ENCODE assay signal across 12 mouse cellular contexts in genomic region chr9:23533870-23534269, GRCm38 (mm10).
DNase-seq lines count a peak whose midpoint lies in the region; ATAC-seq and TF ChIP-seq lines count a peak whose summit lies in the region.
"Had no signal": no experiment of that assay in that cellular context is flagged by ENCODE, and none has a peak within 500 bp of the region (broad histone marks: within the 10 kb centered on the region; RNA-seq: fewer than 3 reads in every experiment).

No protein-coding gene starts in this region.

- WGBS in heart, adult 2 months, result 32% methylated on average over 1 of the region's 1 CpGs
- 22% methylated on average over 1 of the region's 1 CpGs for WGBS in liver, postnatal 0 days (ENCODE audit: insufficient replicate concordance)
- WGBS in liver, embryonic 12.5 days (ENCODE audit: insufficient replicate concordance), result 4% methylated on average over 1 of the region's 1 CpGs
- 43% methylated on average over 1 of the region's 1 CpGs for WGBS in hindbrain, embryonic 14.5 days

- no peak overlapping the region for H3K27ac ChIP-seq in heart, adult 2 months
- H3K27ac ChIP-seq in liver, postnatal 0 days (ENCODE audit: low read depth), result no peak overlapping the region
- no peak overlapping the region for H3K27ac ChIP-seq in liver, embryonic 12.5 days
- no peak overlapping the region for H3K27ac ChIP-seq in MEL (ENCODE audit: control insufficient read depth, low read depth, low read length)
- no peak overlapping the region for H3K27ac ChIP-seq in hindbrain, embryonic 14.5 days
- H3K27ac ChIP-seq: hindbrain, embryonic 15.5 days had no signal

- H3K4me1 ChIP-seq in heart, adult 2 months (ENCODE audit: control insufficient read depth, insufficient read depth, low read length), result no peaks in the 10 kb centered on the region; the same call in 1 of the 2 replicates
- H3K4me1 ChIP-seq in liver, postnatal 0 days (ENCODE audit: insufficient read depth), result no peaks in the 10 kb centered on the region
- H3K4me1 ChIP-seq in liver, embryonic 12.5 days, result no peaks in the 10 kb centered on the region
- H3K4me1 ChIP-seq in MEL (ENCODE audit: control insufficient read depth in 1 of 2, insufficient read depth in 2 of 2, low read length in 2 of 2), result no peaks in the 10 kb centered on the region
- no peaks in the 10 kb centered on the region for H3K4me1 ChIP-seq in hindbrain, embryonic 14.5 days (replicated peaks; ENCODE audit: control insufficient read depth, insufficient read depth, low read length)
- H3K4me1 ChIP-seq: hindbrain, embryonic 15.5 days had no signal

- no peak for ATAC-seq in liver, postnatal 0 days
- no peak for ATAC-seq in liver, embryonic 12.5 days
- peak; percentile 81 for ATAC-seq in megakaryocyte progenitor cell, adult 5-6 weeks (replicated peaks; ENCODE audit: poor library complexity)
- no peak for ATAC-seq in hindbrain, embryonic 14.5 days (ENCODE audit: low FRiP score)
- ATAC-seq in monocyte, adult 5-6 weeks (replicated peaks; ENCODE audit: insufficient number of reproducible peaks, low FRiP score, low TSS enrichment, poor library complexity, severe bottlenecking), result no peak
- ATAC-seq: activated CD4-positive, CD25-positive, alpha-beta regulatory T cell, adult 4 months had no signal

- H3K27me3 ChIP-seq in heart, adult 2 months (ENCODE audit: control insufficient read depth, insufficient read depth, low read length), result no peaks in the 10 kb centered on the region
- no peaks in the 10 kb centered on the region for H3K27me3 ChIP-seq in liver, postnatal 0 days (ENCODE audit: insufficient read depth, low read length)
- H3K27me3 ChIP-seq in liver, embryonic 12.5 days (replicated peaks), result no peaks in the 10 kb centered on the region
- H3K27me3 ChIP-seq in MEL (ENCODE audit: control insufficient read depth in 1 of 2, insufficient read depth in 2 of 2, low read length in 2 of 2), result no peaks in the 10 kb centered on the region
- no peaks in the 10 kb centered on the region for H3K27me3 ChIP-seq in hindbrain, embryonic 14.5 days (ENCODE audit: control insufficient read depth, insufficient read depth, low read length)
- H3K27me3 ChIP-seq: hindbrain, embryonic 15.5 days had no signal

- no peak for TF ChIP-seq POLR2A in heart, adult 2 months (IDR thresholded peaks at IDR 0.05; ENCODE audit: insufficient read depth, low read depth, low read length)
- TF ChIP-seq POLR2A in MEL (IDR thresholded peaks at IDR 0.05; ENCODE audit: control insufficient read depth in 1 of 2, insufficient read depth in 1 of 2, low read depth in 1 of 2, low read length in 2 of 2, poor library complexity in 1 of 2), result no peak

- H3K79me2 ChIP-seq in heart, adult 2 months (replicated peaks; ENCODE audit: control insufficient read depth, insufficient read depth, low read length), result no peaks in the 10 kb centered on the region
- no peaks in the 10 kb centered on the region for H3K79me2 ChIP-seq in MEL (ENCODE audit: control insufficient read depth, insufficient read depth, low read length, poor library complexity)

- H3K9me3 ChIP-seq in liver, postnatal 0 days (ENCODE audit: low read length), result no peaks in the 10 kb centered on the region
- H3K9me3 ChIP-seq in liver, embryonic 12.5 days (replicated peaks), result no peaks in the 10 kb centered on the region
- no peaks in the 10 kb centered on the region for H3K9me3 ChIP-seq in MEL (replicated peaks; ENCODE audit: insufficient read depth, low read length)
- no peaks in the 10 kb centered on the region for H3K9me3 ChIP-seq in hindbrain, embryonic 14.5 days (ENCODE audit: control insufficient read depth, low read length)
- H3K9me3 ChIP-seq: hindbrain, embryonic 15.5 days had no signal

- peak; percentile 51 for TF ChIP-seq CTCF in heart, adult 2 months (IDR thresholded peaks at IDR 0.05)
- peak; percentile 42 for TF ChIP-seq CTCF in liver, postnatal 0 days (IDR thresholded peaks at IDR 0.05; ENCODE audit: low read depth)
- peak; percentile 20 to 55 (median 45); a peak in 4 of 6 replicates for TF ChIP-seq CTCF in MEL (IDR thresholded peaks at IDR 0.05 in 2 of 3, conservative IDR thresholded peaks at IDR 0.05 in 1 of 3; ENCODE audit: control insufficient read depth in 1 of 3, insufficient read depth in 1 of 3, low read depth in 2 of 3, low read length in 3 of 3, poor library complexity in 1 of 3, severe bottlenecking in 1 of 3)

- no peak overlapping the region for H3K4me3 ChIP-seq in heart, adult 2 months
- H3K4me3 ChIP-seq in liver, postnatal 0 days (ENCODE audit: low read depth, low read length), result no peak overlapping the region
- no peak overlapping the region for H3K4me3 ChIP-seq in liver, embryonic 12.5 days
- H3K4me3 ChIP-seq in MEL (ENCODE audit: control insufficient read depth in 1 of 2, insufficient read depth in 1 of 2, low read depth in 2 of 2, low read length in 2 of 2), result no peak overlapping the region
- H3K4me3 ChIP-seq in hindbrain, embryonic 14.5 days (replicated peaks; ENCODE audit: low read length), result no peak overlapping the region
- H3K4me3 ChIP-seq: hindbrain, embryonic 15.5 days; myocyte had no signal

- H3K9ac ChIP-seq in heart, adult 2 months (ENCODE audit: low read depth, low read length), result no peak overlapping the region
- no peak overlapping the region for H3K9ac ChIP-seq in liver, postnatal 0 days (replicated peaks)
- H3K9ac ChIP-seq in liver, embryonic 12.5 days, result no peak overlapping the region
- no peak overlapping the region for H3K9ac ChIP-seq in MEL (ENCODE audit: control insufficient read depth, low read depth, low read length, poor library complexity, severe bottlenecking)
- no peak overlapping the region for H3K9ac ChIP-seq in hindbrain, embryonic 14.5 days
- H3K9ac ChIP-seq: hindbrain, embryonic 15.5 days had no signal

- H3K4me2 ChIP-seq in liver, postnatal 0 days (ENCODE audit: low read depth, low read length), result no peak overlapping the region
- no peak overlapping the region for H3K4me2 ChIP-seq in liver, embryonic 12.5 days
- no peak overlapping the region for H3K4me2 ChIP-seq in hindbrain, embryonic 14.5 days (replicated peaks)
- H3K4me2 ChIP-seq: heart, embryonic 11.5 days; hindbrain, embryonic 15.5 days had no signal

- no peaks in the 10 kb centered on the region for H3K36me3 ChIP-seq in heart, adult 2 months (ENCODE audit: control insufficient read depth, insufficient read depth, low read length)
- H3K36me3 ChIP-seq in liver, postnatal 0 days (replicated peaks; ENCODE audit: insufficient read depth, low read length), result no peaks in the 10 kb centered on the region
- no peaks in the 10 kb centered on the region for H3K36me3 ChIP-seq in liver, embryonic 12.5 days
- H3K36me3 ChIP-seq in MEL (ENCODE audit: control insufficient read depth in 1 of 2, insufficient read depth in 2 of 2, low read length in 2 of 2), result no peaks in the 10 kb centered on the region
- no peaks in the 10 kb centered on the region for H3K36me3 ChIP-seq in hindbrain, embryonic 14.5 days (replicated peaks; ENCODE audit: control insufficient read depth, insufficient read depth)
- H3K36me3 ChIP-seq: hindbrain, embryonic 15.5 days had no signal

- intact Hi-C loops in heart, adult 2 months (cut with DNase I), result no loop called here

- no peak for DNase-seq in heart, adult 2 months
- no peak for DNase-seq in heart, adult 8-10 months (ENCODE audit: low spot score)
- DNase-seq in liver, postnatal 0 days, result no peak
- peak; percentile 21 for DNase-seq in MEL (ENCODE audit: low read depth, low spot score)
- no peak for DNase-seq in hindbrain, embryonic 14.5 days (ENCODE audit: low spot score)

- no peak for TF ChIP-seq EP300 in heart, adult 2 months (IDR thresholded peaks at IDR 0.05; ENCODE audit: insufficient read depth, low read depth, low read length)
- no peak for TF ChIP-seq EP300 in liver, postnatal 0 days (IDR thresholded peaks at IDR 0.05; ENCODE audit: low read depth)
- TF ChIP-seq EP300 in MEL (IDR thresholded peaks at IDR 0.05; ENCODE audit: low read depth in 1 of 2, low read length in 2 of 2), result no peak

- TF ChIP-seq RAD21 in MEL (IDR thresholded peaks at IDR 0.05; ENCODE audit: low read depth, low read length), result peak; percentile 35

TF ChIP-seq in MEL, 35 proteins besides CTCF, POLR2A, EP300 and RAD21:
- TF ChIP-seq E2F4 (IDR thresholded peaks at IDR 0.05; ENCODE audit: borderline replicate concordance, low read depth, low read length) (no peak), SMC3 (IDR thresholded peaks at IDR 0.05; ENCODE audit: low read depth, low read length) (peak; percentile 41), HCFC1 (IDR thresholded peaks at IDR 0.05; ENCODE audit: low read depth, low read length) (no peak), ZNF384 (IDR thresholded peaks at IDR 0.05; ENCODE audit: low read depth, low read length) (no peak), TBP (IDR thresholded peaks at IDR 0.05; ENCODE audit: low read depth, low read length) (no peak), MAX (IDR thresholded peaks at IDR 0.05; ENCODE audit: low read length) (no peak), NELFE (IDR thresholded peaks at IDR 0.05; ENCODE audit: low read depth, low read length) (no peak), MYB (IDR thresholded peaks at IDR 0.05; ENCODE audit: low read depth, low read length) (no peak), USF2 (IDR thresholded peaks at IDR 0.05; ENCODE audit: borderline replicate concordance in 1 of 2, insufficient read depth in 1 of 2, low read depth in 1 of 2, low read length in 2 of 2) (no peak)
